Mouse (Mus musculus): ENCODE results near the gene Ppp1r9a.

- TF ChIP-seq CTCF (IDR thresholded peaks at IDR 0.05; ENCODE audit: extremely low read depth, insufficient read depth, low read length) (no peak), POLR2A (IDR thresholded peaks at IDR 0.05; ENCODE audit: extremely low read depth, insufficient read depth, low read length) (no peak)
Measured at GRCm38 (mm10) chr6:5103769-5104168, 201.1 kb downstream of the Ppp1r9a start.

Data from cortical plate, adult 2 months (tissue).